Mouse (Mus musculus): ENCODE results near the gene Pcsk6.

- TF ChIP-seq POLR2A (IDR thresholded peaks at IDR 0.05; ENCODE audit: control insufficient read depth, low read depth, low read length) (no peak), CTCF (IDR thresholded peaks at IDR 0.05; ENCODE audit: control insufficient read depth, insufficient read depth, insufficient replicate concordance, low read depth, low read length) (no peak)
Measured at GRCm38 (mm10) chr7:66047975-66048374, 186.4 kb downstream of the Pcsk6 start.

Data from testis, adult 2 months (tissue).